Mouse (Mus musculus) neural tube, embryonic 12.5 days (tissue): ENCODE measurements around the gene Smc5. TPM values are rescaled to one million over a fixed set of nuclear protein-coding genes. Genes with fewer than 3 reads are reported as not detected.

Experiments used
- ATAC-seq: fragments of 200-750 bp; cut with Nextera tagmentation; 2 replicates; pipeline ENCODE4 v1.8.0; 2017; ENCODE audit warnings: low read depth, mild to moderate bottlenecking, moderate TSS enrichment, moderate library complexity; ENCODE audit not compliant: low FRiP score
- H3K27ac ChIP-seq: fragments of 300-500 bp; sonication (generic); 2 replicates; pipeline ENCODE4 v1.5.1; 2016
- H3K27me3 ChIP-seq: fragments of 300-500 bp; sonication (generic); replicated peaks from 2 replicates; pipeline ENCODE4 v1.6.1; 2016; ENCODE audit warnings: mild to moderate bottlenecking
- H3K36me3 ChIP-seq: fragments of 300-500 bp; sonication (generic); 2 replicates; pipeline ENCODE4 v1.6.1; 2016; ENCODE audit warnings: mild to moderate bottlenecking
- H3K4me1 ChIP-seq: fragments of 300-500 bp; sonication (generic); 2 replicates; pipeline ENCODE4 v1.6.1; 2016
- H3K4me2 ChIP-seq: fragments of 300-500 bp; sonication (generic); replicated peaks from 2 replicates; pipeline ENCODE4 v1.6.1; 2016; ENCODE audit warnings: mild to moderate bottlenecking
- H3K4me3 ChIP-seq: fragments of 300-500 bp; sonication (generic); 2 replicates; pipeline ENCODE4 v1.5.1; 2016
- H3K9ac ChIP-seq: fragments of 300-500 bp; sonication (generic); 2 replicates; pipeline ENCODE4 v1.6.1; 2016; ENCODE audit warnings: mild to moderate bottlenecking
- H3K9me3 ChIP-seq: fragments of 300-500 bp; sonication (generic); 2 replicates; pipeline ENCODE4 v1.6.1; 2016; ENCODE audit warnings: mild to moderate bottlenecking
- WGBS: fragments of 180-500 bp; shearing (Covaris S2); methylation state at CpG from one replicate; pipeline ENCODE4 v1.1.7; 2016; 5-methylcytosine and 5-hydroxymethylcytosine counted together
- polyA plus RNA-seq: library from polyadenylated mRNA; unstranded; fragments of >200 nt; fragmentation: Nextera tagmentation; extraction: Ambion mirVana; gene quantifications from 2 replicates; pipeline ENCODE4 v1.2.1, GENCODE M21; 2016

Gene Smc5
- polyA plus RNA-seq, 1 experiment from 2014 or later = 38.6 TPM

- Histone ChIP-seq H3K27me3 (no peaks in the 10 kb centered on the region), H3K4me2 (no peak overlapping the region), H3K36me3 (peaks cover 2% of the 10 kb centered on the region; the same call in 1 of the 2 replicates), H3K4me1 (no peaks in the 10 kb centered on the region), H3K27ac (no peak overlapping the region), H3K9me3 (no peaks in the 10 kb centered on the region), H3K4me3 (no peak overlapping the region), H3K9ac (no peak overlapping the region)
- 81% methylated on average over 4 of the region's 4 CpGs for WGBS
- no peak for ATAC-seq
Measured at GRCm38 (mm10) chr19:23184068-23184467, 89.6 kb downstream of the Smc5 start.

- no peaks in the 10 kb centered on the region for H3K27me3 ChIP-seq
- H3K4me3 ChIP-seq = no peak overlapping the region
- H3K36me3 ChIP-seq = peaks cover 2% of the 10 kb centered on the region; the same call in 1 of the 2 replicates
- 96% methylated on average over 4 of the region's 4 CpGs for WGBS
- no peak overlapping the region for H3K9ac ChIP-seq
- ATAC-seq = no peak
- H3K27ac ChIP-seq = no peak overlapping the region
- H3K4me2 ChIP-seq = no peak overlapping the region
- no peaks in the 10 kb centered on the region for H3K9me3 ChIP-seq
- no peaks in the 10 kb centered on the region for H3K4me1 ChIP-seq
Measured at GRCm38 (mm10) chr19:23183493-23183892, 90.2 kb downstream of the Smc5 start.

GRCm38 (mm10) chr19:23178533-23178932 lies 95.2 kb downstream of the Smc5 start:
- no peak for ATAC-seq
- no peaks in the 10 kb centered on the region for H3K27me3 ChIP-seq
- 93% methylated on average over 3 of the region's 3 CpGs for WGBS
- no peaks in the 10 kb centered on the region for H3K4me1 ChIP-seq
- no peaks in the 10 kb centered on the region for H3K36me3 ChIP-seq
- no peak overlapping the region for H3K27ac ChIP-seq
- no peaks in the 10 kb centered on the region for H3K9me3 ChIP-seq
- no peak overlapping the region for H3K9ac ChIP-seq
- no peak overlapping the region for H3K4me3 ChIP-seq
- no peak overlapping the region for H3K4me2 ChIP-seq

- H3K9ac ChIP-seq = no peak overlapping the region
- 68% methylated on average over 2 of the region's 2 CpGs for WGBS
- H3K36me3 ChIP-seq = no peaks in the 10 kb centered on the region
- ATAC-seq = no peak
- H3K4me2 ChIP-seq = no peak overlapping the region
- H3K27ac ChIP-seq = no peak overlapping the region
- H3K27me3 ChIP-seq = no peaks in the 10 kb centered on the region
- no peaks in the 10 kb centered on the region for H3K4me1 ChIP-seq
- H3K9me3 ChIP-seq = no peaks in the 10 kb centered on the region
- H3K4me3 ChIP-seq = no peak overlapping the region
Measured at GRCm38 (mm10) chr19:23175511-23175910, 98.2 kb downstream of the Smc5 start.

- Histone ChIP-seq H3K9me3 (no peaks in the 10 kb centered on the region), H3K27ac (no peak overlapping the region), H3K27me3 (no peaks in the 10 kb centered on the region), H3K4me1 (no peaks in the 10 kb centered on the region), H3K4me2 (no peak overlapping the region), H3K36me3 (no peaks in the 10 kb centered on the region), H3K4me3 (no peak overlapping the region), H3K9ac (no peak overlapping the region)
- whole genome bisulfite sequencing = 69% methylated on average over 3 of the region's 3 CpGs
- ATAC-seq = no peak
Measured at GRCm38 (mm10) chr19:23175090-23175489, 98.6 kb downstream of the Smc5 start.

- no peaks in the 10 kb centered on the region for H3K27me3 ChIP-seq
- 95% methylated on average over 2 of the region's 2 CpGs for WGBS
Measured at GRCm38 (mm10) chr19:23171136-23171535, 102.6 kb downstream of the Smc5 start.

GRCm38 (mm10) chr19:23170476-23170875 lies 103.2 kb downstream of the Smc5 start:
- no peak overlapping the region for H3K27ac ChIP-seq
- no peak overlapping the region for H3K4me3 ChIP-seq
- no peaks in the 10 kb centered on the region for H3K9me3 ChIP-seq
- no peaks in the 10 kb centered on the region for H3K27me3 ChIP-seq
- no peak overlapping the region for H3K4me2 ChIP-seq
- no peaks in the 10 kb centered on the region for H3K36me3 ChIP-seq
- 88% methylated on average over 5 of the region's 5 CpGs for WGBS
- ATAC-seq = no peak
- H3K4me1 ChIP-seq = no peaks in the 10 kb centered on the region
- H3K9ac ChIP-seq = no peak overlapping the region

More at GRCm38 (mm10) chr19:23171136-23171535, 102.6 kb downstream of the Smc5 start:
- no peak for ATAC-seq
- no peak overlapping the region for H3K9ac ChIP-seq
- H3K4me2 ChIP-seq = no peak overlapping the region
- no peak overlapping the region for H3K4me3 ChIP-seq
- H3K9me3 ChIP-seq = no peaks in the 10 kb centered on the region
- H3K4me1 ChIP-seq = no peaks in the 10 kb centered on the region
- H3K36me3 ChIP-seq = no peaks in the 10 kb centered on the region
- H3K27ac ChIP-seq = no peak overlapping the region

- Histone ChIP-seq H3K4me3 (no peak overlapping the region), H3K4me2 (no peak overlapping the region), H3K9me3 (no peaks in the 10 kb centered on the region), H3K4me1 (no peaks in the 10 kb centered on the region), H3K27me3 (no peaks in the 10 kb centered on the region), H3K27ac (no peak overlapping the region), H3K9ac (no peak overlapping the region), H3K36me3 (no peaks in the 10 kb centered on the region)
- no peak for ATAC-seq
- WGBS = 96% methylated on average over 2 of the region's 2 CpGs
Measured at GRCm38 (mm10) chr19:23169659-23170050, 104.0 kb downstream of the Smc5 start.

GRCm38 (mm10) chr19:23168899-23169658 lies 104.6 kb downstream of the Smc5 start:
- no peaks in the 10 kb centered on the region for H3K9me3 ChIP-seq
- H3K27ac ChIP-seq = no peak overlapping the region
- no peaks in the 10 kb centered on the region for H3K27me3 ChIP-seq
- H3K4me3 ChIP-seq = no peak overlapping the region
- H3K36me3 ChIP-seq = no peaks in the 10 kb centered on the region
- WGBS = 87% methylated on average over 5 of the region's 5 CpGs
- no peak overlapping the region for H3K9ac ChIP-seq
- ATAC-seq = no peak
- no peak overlapping the region for H3K4me2 ChIP-seq
- H3K4me1 ChIP-seq = no peaks in the 10 kb centered on the region

GRCm38 (mm10) chr19:23166550-23167284 lies 107.0 kb downstream of the Smc5 start:
- H3K27ac ChIP-seq = no peak overlapping the region
- no peaks in the 10 kb centered on the region for H3K36me3 ChIP-seq
- no peaks in the 10 kb centered on the region for H3K27me3 ChIP-seq
- no peak overlapping the region for H3K9ac ChIP-seq
- no peak for ATAC-seq
- WGBS = 75% methylated on average over 11 of the region's 11 CpGs
- no peak overlapping the region for H3K4me3 ChIP-seq
- no peak overlapping the region for H3K4me2 ChIP-seq
- no peaks in the 10 kb centered on the region for H3K9me3 ChIP-seq
- no peaks in the 10 kb centered on the region for H3K4me1 ChIP-seq

- H3K9ac ChIP-seq = no peak overlapping the region
- no peaks in the 10 kb centered on the region for H3K36me3 ChIP-seq
- no peaks in the 10 kb centered on the region for H3K4me1 ChIP-seq
- no peaks in the 10 kb centered on the region for H3K9me3 ChIP-seq
- H3K27me3 ChIP-seq = no peaks in the 10 kb centered on the region
- no peak overlapping the region for H3K27ac ChIP-seq
- H3K4me2 ChIP-seq = no peak overlapping the region
- H3K4me3 ChIP-seq = no peak overlapping the region
- WGBS = 86% methylated on average over 16 of the region's 16 CpGs
- no peak for ATAC-seq
Measured at GRCm38 (mm10) chr19:23164651-23165240, 109.0 kb downstream of the Smc5 start.

- Histone ChIP-seq H3K9ac (no peak overlapping the region), H3K4me3 (no peak overlapping the region)
- 48% methylated on average over 3 of the region's 3 CpGs for WGBS
Measured at GRCm38 (mm10) chr19:23163361-23163760, 110.3 kb downstream of the Smc5 start.

More at GRCm38 (mm10) chr19:23163361-23163760, 110.3 kb downstream of the Smc5 start:
- Histone ChIP-seq H3K27me3 (no peaks in the 10 kb centered on the region), H3K9me3 (no peaks in the 10 kb centered on the region), H3K4me2 (no peak overlapping the region), H3K27ac (no peak overlapping the region), H3K36me3 (no peaks in the 10 kb centered on the region), H3K4me1 (no peaks in the 10 kb centered on the region)
- ATAC-seq = no peak
